Comparison of ENCODE assay signal across 8 mouse cellular contexts in genomic region chr10:54076420-54076819, GRCm38 (mm10). TPM values are rescaled to one million over a fixed set of nuclear protein-coding genes. Genes with fewer than 3 reads are reported as not detected.
A peak's percentile ranks its signal among the peaks of the same experiment; 100 is the strongest.
DNase-seq lines count a peak whose midpoint lies in the region; ATAC-seq and TF ChIP-seq lines count a peak whose summit lies in the region.

TSS of gene Man1a (minus strand) at chr10:54076609.

- no peak for DNase-seq in thymus, adult 2 months
- DNase-seq in thymus, postnatal 10 days (ENCODE audit: low spot score in 2 of 2): no peak
- DNase-seq in large intestine, adult 2 months (ENCODE audit: low read depth, low spot score): no peak
- peak; percentile 16 for DNase-seq in lung, postnatal 25 days (ENCODE audit: low spot score)
- peak; percentile 41 for DNase-seq in splenic B cell, adult 2 months (ENCODE audit: low read depth, low spot score)

- peak within 1 kb of the TSS; percentile 82 for H3K4me3 ChIP-seq in thymus, adult 2 months (ENCODE audit: control insufficient read depth, insufficient read depth, low read length)
- H3K4me3 ChIP-seq in embryonic facial prominence, embryonic 13.5 days: peak within 1 kb of the TSS; percentile 74
- peak within 1 kb of the TSS; percentile 92 for H3K4me3 ChIP-seq in heart, embryonic 12.5 days

- H3K4me2 ChIP-seq in embryonic facial prominence, embryonic 13.5 days: peak within 1 kb of the TSS; percentile 99
- H3K4me2 ChIP-seq in heart, embryonic 12.5 days: peak within 1 kb of the TSS; percentile 96

- TF ChIP-seq CTCF in thymus, adult 2 months (IDR thresholded peaks at IDR 0.05; ENCODE audit: borderline replicate concordance, control insufficient read depth, extremely low read depth, insufficient read depth, low read length, poor library complexity): no peak

- H3K36me3 ChIP-seq in thymus, adult 2 months (ENCODE audit: control insufficient read depth, insufficient read depth, low read length): no peaks in the 10 kb centered on the region
- no peaks in the 10 kb centered on the region for H3K36me3 ChIP-seq in embryonic facial prominence, embryonic 13.5 days
- no peaks in the 10 kb centered on the region for H3K36me3 ChIP-seq in heart, embryonic 12.5 days
- peaks cover 3% of the 10 kb centered on the region; the same call in 1 of the 2 replicates for H3K36me3 ChIP-seq in splenic B cell, adult 2 months (ENCODE audit: control insufficient read depth, insufficient read depth, low read length, poor library complexity, severe bottlenecking)

- no peaks in the 10 kb centered on the region for H3K27me3 ChIP-seq in thymus, adult 2 months (ENCODE audit: control insufficient read depth, insufficient read depth, low read length)
- H3K27me3 ChIP-seq in embryonic facial prominence, embryonic 13.5 days: peaks cover 15% of the 10 kb centered on the region
- H3K27me3 ChIP-seq in heart, embryonic 12.5 days (replicated peaks): no peaks in the 10 kb centered on the region
- H3K27me3 ChIP-seq in splenic B cell, adult 2 months (ENCODE audit: control insufficient read depth, insufficient read depth, low read length, poor library complexity, severe bottlenecking): no peaks in the 10 kb centered on the region

- H3K9ac ChIP-seq in embryonic facial prominence, embryonic 13.5 days: peak within 1 kb of the TSS; percentile 80
- peak within 1 kb of the TSS; percentile 84 for H3K9ac ChIP-seq in heart, embryonic 12.5 days

- no peak for ATAC-seq in embryonic facial prominence, embryonic 13.5 days (ENCODE audit: insufficient number of reproducible peaks, insufficient read depth, low FRiP score, low TSS enrichment, low read depth)
- ATAC-seq in heart, embryonic 12.5 days (ENCODE audit: insufficient number of reproducible peaks, low FRiP score): no peak
- no peak for ATAC-seq in cerebellum, adult (ENCODE audit: insufficient number of reproducible peaks, low FRiP score, low TSS enrichment)

- 15% methylated on average over 4 of the region's 4 CpGs for WGBS in thymus, adult 2 months
- 11% methylated on average over 4 of the region's 4 CpGs for WGBS in embryonic facial prominence, embryonic 13.5 days
- 5% methylated on average over 4 of the region's 4 CpGs for WGBS in heart, embryonic 12.5 days
- WGBS in large intestine, adult 2 months: 5% methylated on average over 4 of the region's 4 CpGs

- TF ChIP-seq POLR2A in thymus, adult 2 months (IDR thresholded peaks at IDR 0.05; ENCODE audit: control insufficient read depth, extremely low read depth, insufficient read depth, low read length, poor library complexity): no peak

- H3K4me1 ChIP-seq in thymus, adult 2 months (replicated peaks; ENCODE audit: control insufficient read depth, insufficient read depth, low read length): peaks cover 18% of the 10 kb centered on the region
- H3K4me1 ChIP-seq in embryonic facial prominence, embryonic 13.5 days: peaks cover 18% of the 10 kb centered on the region; the same call in 1 of the 2 replicates
- peaks cover 24% of the 10 kb centered on the region for H3K4me1 ChIP-seq in heart, embryonic 12.5 days (replicated peaks)

- H3K27ac ChIP-seq in thymus, adult 2 months (ENCODE audit: control insufficient read depth, insufficient read depth, low read length): peak within 1 kb of the TSS; percentile 3; the same call in 1 of the 2 replicates
- H3K27ac ChIP-seq in embryonic facial prominence, embryonic 13.5 days: no peak within 1 kb of the TSS
- peak within 1 kb of the TSS; percentile 12; the same call in 1 of the 2 replicates for H3K27ac ChIP-seq in heart, embryonic 12.5 days (ENCODE audit: poor library complexity, severe bottlenecking)

- H3K9me3 ChIP-seq in embryonic facial prominence, embryonic 13.5 days: no peaks in the 10 kb centered on the region
- H3K9me3 ChIP-seq in heart, embryonic 12.5 days (replicated peaks): no peaks in the 10 kb centered on the region

RNA-seq across cellular contexts. Expression of gene Man1a, which starts in this region (rescaled TPM):
- 26.5 and 30.1 TPM in 2 replicates for polyA plus RNA-seq in thymus, adult 2 months (2012; rRNA removed)
- 4.0 and 4.8 TPM in 2 replicates for polyA plus RNA-seq in embryonic facial prominence, embryonic 13.5 days (2015; fragmentation: Nextera tagmentation; extraction: Ambion mirVana)
- 9.4 and 10.6 TPM in 2 replicates for polyA plus RNA-seq in heart, embryonic 12.5 days (2016; fragmentation: Nextera tagmentation; extraction: Ambion mirVana)
- 20.1 and 27.8 TPM in 2 replicates for polyA plus RNA-seq in large intestine, adult 2 months (2012; rRNA removed)

Comparison
In these comparisons a context has a peak if more than half of its experiments do, and no peak if none do; other contexts are left out.
1. DNase-seq: peak in lung, postnatal 25 days (single experiment) and splenic B cell, adult 2 months (single experiment); none in thymus, adult 2 months (single experiment), thymus, postnatal 10 days (0 of 2) and large intestine, adult 2 months (single experiment).
2. Peak in every context shown above with its lines, with median percentiles within 50 percentile points of each other: H3K4me3 ChIP-seq.